Mouse (Mus musculus) lung, embryonic 16.5 days (tissue): ENCODE measurements at regions not wholly inside any gene's neighbourhood (a gene's known extent, or its start where the extent isn't known, plus 50 kb on each side); places are given as distances from the start of the nearest gene placed in this dataset.

Experiments
- ATAC-seq: fragments of 200-750 bp; cut with Nextera tagmentation; 2 replicates; pipeline ENCODE4 v1.8.0; 2017; ENCODE audit warnings: low read depth, mild to moderate bottlenecking, moderate library complexity
- H3K27ac ChIP-seq: fragments of 300-500 bp; sonication (generic); 2 replicates; pipeline ENCODE4 v1.5.1; 2014; ENCODE audit warnings: mild to moderate bottlenecking, control low read depth, low read length
- H3K27me3 ChIP-seq: fragments of 300-500 bp; sonication (generic); 2 replicates; pipeline ENCODE4 v1.6.1; 2014; ENCODE audit warnings: low read depth, low read length, mixed read lengths; ENCODE audit not compliant: control insufficient read depth, insufficient read depth
- H3K36me3 ChIP-seq: fragments of 300-500 bp; sonication (generic); 2 replicates; pipeline ENCODE4 v1.6.1; 2014; ENCODE audit warnings: low read length; ENCODE audit not compliant: control insufficient read depth, insufficient read depth
- H3K4me1 ChIP-seq: fragments of 300-500 bp; sonication (generic); replicated peaks from 2 replicates; pipeline ENCODE4 v1.6.1; 2014; ENCODE audit warnings: low read length, mixed read lengths; ENCODE audit not compliant: control insufficient read depth, insufficient read depth
- H3K4me2 ChIP-seq: fragments of 300-500 bp; sonication (generic); 2 replicates; pipeline ENCODE4 v1.6.1; 2014; ENCODE audit warnings: low read depth, low read length, control low read depth
- H3K4me3 ChIP-seq: fragments of 300-500 bp; sonication (generic); 2 replicates; pipeline ENCODE4 v1.5.1; 2014; ENCODE audit warnings: mild to moderate bottlenecking, low read length, control low read depth
- H3K9ac ChIP-seq: fragments of 300-500 bp; sonication (generic); 2 replicates; pipeline ENCODE4 v1.6.1; 2014; ENCODE audit warnings: low read length, control low read depth
- H3K9me3 ChIP-seq: fragments of 300-500 bp; sonication (generic); 2 replicates; pipeline ENCODE4 v1.6.1; 2016; ENCODE audit warnings: low read length; ENCODE audit not compliant: control insufficient read depth
- WGBS: fragments of 180-500 bp; shearing (Covaris S2); extraction: QIAGEN DNeasy Blood & Tissue Kit; methylation state at CpG from one replicate; pipeline ENCODE4 v1.1.7; 2014; 5-methylcytosine and 5-hydroxymethylcytosine counted together

DNA sequence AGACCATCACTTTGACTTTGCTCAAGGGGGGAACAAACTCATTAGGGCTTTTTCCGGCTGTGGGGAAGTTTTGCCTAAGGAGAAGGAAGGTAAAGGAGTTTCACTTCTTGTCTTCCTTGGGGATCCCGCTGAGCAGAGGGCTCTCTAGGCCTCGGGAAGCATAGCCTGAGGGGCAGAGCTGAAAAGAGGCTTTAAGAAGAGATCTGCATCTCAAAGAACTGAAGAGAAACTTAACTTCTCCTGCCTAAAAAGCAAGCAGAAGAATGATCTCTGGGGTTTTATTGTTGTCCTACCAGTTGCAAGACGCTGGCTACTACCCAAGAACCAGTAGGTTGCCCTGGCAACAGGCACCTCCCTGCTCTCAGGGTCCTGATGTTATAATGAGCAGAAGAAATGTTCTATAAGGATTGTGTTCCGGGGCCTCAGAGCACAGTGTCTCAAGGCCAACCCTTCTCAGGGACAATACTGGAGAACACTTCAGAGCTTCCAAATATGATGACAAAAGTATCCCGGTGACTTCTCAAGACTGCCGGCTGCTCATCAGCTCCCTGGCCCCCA is 547.8 kb downstream of the Tmem132b start:
- Histone ChIP-seq H3K9ac (no peak overlapping the region), H3K27me3 (no peaks in the 10 kb centered on the region), H3K4me2 (no peak overlapping the region), H3K9me3 (no peaks in the 10 kb centered on the region), H3K36me3 (no peaks in the 10 kb centered on the region), H3K4me3 (no peak overlapping the region), H3K4me1 (no peaks in the 10 kb centered on the region), H3K27ac (no peak overlapping the region)
- WGBS: 52% methylated on average over 7 of the region's 7 CpGs
- no peak for ATAC-seq

- H3K4me3 ChIP-seq: no peak overlapping the region
- no peak overlapping the region for H3K4me2 ChIP-seq
- no peaks in the 10 kb centered on the region for H3K36me3 ChIP-seq
- H3K27ac ChIP-seq: no peak overlapping the region
- no peaks in the 10 kb centered on the region for H3K4me1 ChIP-seq
- peak; percentile 84 for ATAC-seq
- H3K9ac ChIP-seq: no peak overlapping the region
- no peaks in the 10 kb centered on the region for H3K27me3 ChIP-seq
- 41% methylated on average over 4 of the region's 4 CpGs for WGBS
- peaks cover 7% of the 10 kb centered on the region for H3K9me3 ChIP-seq
Observed at GRCm38 (mm10) chr5:126088251-126088914, 556.8 kb downstream of the Tmem132b start.

GRCm38 (mm10) chr5:126093196-126093595 is 561.6 kb downstream of the Tmem132b start:
- Histone ChIP-seq H3K4me1 (no peaks in the 10 kb centered on the region), H3K9me3 (peaks cover 5% of the 10 kb centered on the region), H3K4me2 (no peak overlapping the region), H3K27me3 (no peaks in the 10 kb centered on the region), H3K4me3 (no peak overlapping the region), H3K27ac (no peak overlapping the region), H3K36me3 (no peaks in the 10 kb centered on the region), H3K9ac (no peak overlapping the region)
- no peak for ATAC-seq
- WGBS: 74% methylated on average over 5 of the region's 5 CpGs

- H3K4me2 ChIP-seq: no peak overlapping the region
- no peak overlapping the region for H3K4me3 ChIP-seq
- H3K27ac ChIP-seq: no peak overlapping the region
- ATAC-seq: no peak
- 62% methylated on average over 6 of the region's 6 CpGs for WGBS
- H3K9me3 ChIP-seq: peaks cover 5% of the 10 kb centered on the region
- H3K9ac ChIP-seq: no peak overlapping the region
- H3K36me3 ChIP-seq: no peaks in the 10 kb centered on the region
- H3K4me1 ChIP-seq: no peaks in the 10 kb centered on the region
- H3K27me3 ChIP-seq: no peaks in the 10 kb centered on the region
Observed at GRCm38 (mm10) chr5:126096616-126097261, 565.2 kb downstream of the Tmem132b start.

GRCm38 (mm10) chr5:126097262-126097628 is 565.7 kb downstream of the Tmem132b start:
- no peak overlapping the region for H3K4me2 ChIP-seq
- H3K4me1 ChIP-seq: no peaks in the 10 kb centered on the region
- H3K27ac ChIP-seq: no peak overlapping the region
- no peak for ATAC-seq
- no peaks in the 10 kb centered on the region for H3K36me3 ChIP-seq
- H3K4me3 ChIP-seq: no peak overlapping the region
- peaks cover 5% of the 10 kb centered on the region for H3K9me3 ChIP-seq
- no peak overlapping the region for H3K9ac ChIP-seq
- no peaks in the 10 kb centered on the region for H3K27me3 ChIP-seq

DNA sequence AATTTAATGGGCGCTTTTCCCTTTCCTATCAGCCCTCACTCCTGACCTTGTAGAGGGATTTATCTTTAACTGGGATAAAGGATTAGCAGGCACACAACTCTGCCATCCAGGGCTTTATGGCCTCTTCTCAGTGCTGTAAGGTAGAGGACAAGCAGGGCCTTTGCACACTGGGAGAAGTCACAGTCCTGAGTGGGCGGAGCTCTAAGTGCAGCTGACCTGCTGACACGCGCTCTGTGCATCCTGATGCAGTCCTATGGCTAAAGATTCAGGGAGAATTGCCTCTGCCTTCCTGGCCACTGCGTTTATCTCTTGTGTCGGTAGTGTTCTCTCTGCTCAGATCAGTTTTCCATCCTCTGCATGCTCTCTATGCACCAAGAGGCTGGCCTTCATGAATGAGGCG is 566.9 kb downstream of the Tmem132b start:
- no peak overlapping the region for H3K4me3 ChIP-seq
- peaks cover 3% of the 10 kb centered on the region; the same call in 1 of the 2 replicates for H3K9me3 ChIP-seq
- no peak overlapping the region for H3K9ac ChIP-seq
- 65% methylated on average over 7 of the region's 7 CpGs for WGBS
- H3K27ac ChIP-seq: no peak overlapping the region
- no peaks in the 10 kb centered on the region for H3K4me1 ChIP-seq
- H3K4me2 ChIP-seq: no peak overlapping the region
- no peak for ATAC-seq
- no peaks in the 10 kb centered on the region for H3K27me3 ChIP-seq
- H3K36me3 ChIP-seq: no peaks in the 10 kb centered on the region

DNA sequence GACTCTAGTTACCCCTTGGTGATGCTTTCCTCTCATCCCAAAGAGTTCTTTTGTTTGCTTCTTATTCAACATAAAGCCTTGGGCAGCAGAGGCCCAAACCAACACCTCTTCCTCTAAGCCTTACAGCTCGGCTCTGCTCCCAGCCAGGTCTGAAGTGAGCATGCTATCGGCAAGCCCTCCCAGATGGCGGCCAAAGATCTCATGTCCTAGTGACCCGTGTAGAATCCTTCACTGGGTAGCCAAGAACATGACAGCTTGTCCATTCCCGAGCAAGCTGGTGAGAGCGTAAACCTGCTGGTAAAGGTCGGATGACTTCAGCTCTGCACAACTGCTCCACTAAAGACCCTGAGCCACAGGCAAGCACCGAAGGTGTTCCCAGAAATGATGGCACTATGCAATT is 568.4 kb downstream of the Tmem132b start:
- ATAC-seq: no peak
- no peaks in the 10 kb centered on the region for H3K36me3 ChIP-seq
- H3K9me3 ChIP-seq: no peaks in the 10 kb centered on the region
- no peak overlapping the region for H3K4me3 ChIP-seq
- H3K4me1 ChIP-seq: no peaks in the 10 kb centered on the region
- H3K27ac ChIP-seq: no peak overlapping the region
- WGBS: 70% methylated on average over 8 of the region's 8 CpGs
- H3K27me3 ChIP-seq: no peaks in the 10 kb centered on the region
- H3K4me2 ChIP-seq: no peak overlapping the region
- H3K9ac ChIP-seq: no peak overlapping the region

GRCm38 (mm10) chr5:126104464-126104863 is 572.9 kb downstream of the Tmem132b start:
- no peak overlapping the region for H3K4me3 ChIP-seq
- no peak for ATAC-seq
- no peak overlapping the region for H3K9ac ChIP-seq
- H3K36me3 ChIP-seq: no peaks in the 10 kb centered on the region
- H3K9me3 ChIP-seq: no peaks in the 10 kb centered on the region
- no peaks in the 10 kb centered on the region for H3K27me3 ChIP-seq
- no peak overlapping the region for H3K4me2 ChIP-seq
- H3K4me1 ChIP-seq: no peaks in the 10 kb centered on the region
- 66% methylated on average over 5 of the region's 5 CpGs for WGBS
- no peak overlapping the region for H3K27ac ChIP-seq

GRCm38 (mm10) chr5:126104883-126105282 is 573.3 kb downstream of the Tmem132b start:
- H3K27me3 ChIP-seq: no peaks in the 10 kb centered on the region
- H3K9me3 ChIP-seq: no peaks in the 10 kb centered on the region
- H3K9ac ChIP-seq: no peak overlapping the region
- ATAC-seq: no peak
- no peaks in the 10 kb centered on the region for H3K36me3 ChIP-seq
- no peaks in the 10 kb centered on the region for H3K4me1 ChIP-seq
- H3K27ac ChIP-seq: no peak overlapping the region
- H3K4me3 ChIP-seq: no peak overlapping the region
- no peak overlapping the region for H3K4me2 ChIP-seq
- 54% methylated on average over 1 of the region's 1 CpGs for WGBS
